Mouse (Mus musculus) heart, adult 8-10 months (tissue): ENCODE data around the gene St6galnac3. TPM values are rescaled to one million over a fixed set of nuclear protein-coding genes. Genes with fewer than 3 reads are reported as not detected.

Source experiments
- DNase-seq: peaks from one replicate; pipeline ENCODE4 v3.0.0; 2022; ENCODE audit warnings: low spot score
- total RNA-seq, 4 experiments: library from RNA; stranded (reverse); gene quantifications; 2 replicates each; pipeline ENCODE4 v1.2.4; 2022

The St6galnac3 gene
- total RNA-seq, 4 experiments from 2014 or later, result 4.0 to 6.3 (median 5.7) TPM

GRCm38 (mm10) chr3:153690553-153690952 is 34.4 kb downstream of the St6galnac3 start:
- no peak for DNase-seq

GRCm38 (mm10) chr3:153689793-153690291 is 35.1 kb downstream of the St6galnac3 start:
- DNase-seq, result peak; percentile 49

GRCm38 (mm10) chr3:153687896-153688295 is 37.1 kb downstream of the St6galnac3 start:
- DNase-seq, result no peak

- DNase-seq, result no peak
These were observed 40.1 kb downstream of the St6galnac3 start for GRCm38 (mm10) chr3:153684909-153685308.

- no peak for DNase-seq
These were observed 42.7 kb downstream of the St6galnac3 start for GRCm38 (mm10) chr3:153682303-153682702.

- DNase-seq, result no peak
These were observed 43.3 kb downstream of the St6galnac3 start for GRCm38 (mm10) chr3:153681720-153682119.

GRCm38 (mm10) chr3:153675832-153676231 is 49.1 kb downstream of the St6galnac3 start:
- no peak for DNase-seq

- DNase-seq, result no peak
These were observed 49.9 kb downstream of the St6galnac3 start for GRCm38 (mm10) chr3:153675073-153675472.

- no peak for DNase-seq
These were observed 50.6 kb downstream of the St6galnac3 start for GRCm38 (mm10) chr3:153674359-153674758.

- no peak for DNase-seq
These were observed 51.5 kb downstream of the St6galnac3 start for GRCm38 (mm10) chr3:153673451-153673850.

GRCm38 (mm10) chr3:153670953-153671674 is 53.9 kb downstream of the St6galnac3 start:
- no peak for DNase-seq

GRCm38 (mm10) chr3:153669737-153670435 is 55.1 kb downstream of the St6galnac3 start:
- DNase-seq, result no peak

GRCm38 (mm10) chr3:153669329-153669728 is 55.6 kb downstream of the St6galnac3 start:
- DNase-seq, result no peak

- DNase-seq, result peak; percentile 7
These were observed 56.3 kb downstream of the St6galnac3 start for GRCm38 (mm10) chr3:153668447-153669290.

GRCm38 (mm10) chr3:153664696-153665095 is 60.3 kb downstream of the St6galnac3 start:
- no peak for DNase-seq

GRCm38 (mm10) chr3:153663841-153664427 is 61.0 kb downstream of the St6galnac3 start:
- no peak for DNase-seq

GRCm38 (mm10) chr3:153662796-153663195 is 62.2 kb downstream of the St6galnac3 start:
- no peak for DNase-seq

GRCm38 (mm10) chr3:153661927-153662326 is 63.0 kb downstream of the St6galnac3 start:
- no peak for DNase-seq

- DNase-seq, result no peak
These were observed 65.3 kb downstream of the St6galnac3 start for GRCm38 (mm10) chr3:153659575-153660168.

- peak; percentile 7 for DNase-seq
These were observed 66.8 kb downstream of the St6galnac3 start for GRCm38 (mm10) chr3:153658051-153658777.
